Mouse (Mus musculus) lung, postnatal 14 days (tissue): Measurements from ENCODE around the gene Tmem38a.

Source experiments
- DNase-seq: peaks from one replicate; pipeline ENCODE4 v3.0.0; 2021

Tmem38a gene

DNA sequence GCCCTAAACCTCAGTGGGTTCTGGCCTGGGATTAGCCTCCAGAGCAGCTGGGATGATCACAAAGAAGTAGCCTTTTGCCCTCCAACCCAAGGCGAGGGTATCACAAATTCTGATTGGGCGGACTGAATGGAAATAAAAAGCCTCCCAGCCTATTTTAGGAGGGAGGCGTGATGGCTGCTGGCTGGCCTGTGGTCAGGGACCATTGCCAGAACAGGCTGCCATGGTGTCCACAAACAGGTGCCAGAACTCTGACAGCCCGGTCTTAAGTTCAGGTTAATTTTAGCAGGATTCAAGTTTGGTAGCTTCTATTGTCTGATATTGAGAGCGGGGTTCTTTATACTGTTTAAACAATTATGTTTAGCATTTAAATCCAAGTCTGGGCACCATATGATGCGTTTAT is 16.0 kb downstream of the Tmem38a start:
- peak; percentile 38 for DNase-seq

DNA sequence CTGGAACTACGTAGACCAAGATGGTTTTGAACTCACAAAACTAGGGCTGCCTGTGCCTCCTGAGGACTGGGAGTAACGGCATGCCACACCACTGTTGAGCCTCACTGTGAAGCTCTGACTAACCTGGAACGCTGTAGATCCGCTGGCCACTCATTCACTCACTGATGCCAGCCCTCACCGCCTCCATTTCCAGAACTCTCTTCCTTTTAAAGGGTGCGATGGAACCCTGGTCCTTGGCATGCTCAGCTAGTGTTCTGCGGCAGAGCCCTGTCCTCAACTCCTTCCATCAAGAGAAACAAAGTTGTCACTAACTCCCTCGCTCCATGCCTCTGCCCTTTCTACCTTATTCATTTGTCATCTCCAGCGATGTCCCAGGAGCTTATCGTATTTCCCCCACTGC is 17.0 kb downstream of the Tmem38a start:
- no peak for DNase-seq

DNA sequence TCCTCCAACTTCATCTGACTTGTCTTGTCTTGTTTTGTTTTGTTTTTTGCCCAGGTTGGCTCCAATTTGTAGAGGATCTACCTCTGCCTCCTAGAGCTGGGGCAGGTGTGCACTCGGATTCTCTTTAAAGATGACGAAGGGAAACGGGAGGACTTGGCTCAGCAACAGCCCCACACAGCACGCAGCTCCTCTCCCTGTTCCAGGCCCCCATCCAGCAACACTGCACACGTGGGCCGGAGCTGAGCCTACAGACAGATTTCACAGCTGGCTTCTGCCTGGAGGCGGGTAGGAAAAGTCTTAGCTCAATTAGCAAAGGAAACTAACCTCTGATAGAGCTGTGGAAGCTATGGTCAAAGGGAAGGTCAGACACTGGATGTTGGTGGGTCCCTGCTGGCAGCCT is 17.4 kb downstream of the Tmem38a start:
- DNase-seq = peak; percentile 29

DNA sequence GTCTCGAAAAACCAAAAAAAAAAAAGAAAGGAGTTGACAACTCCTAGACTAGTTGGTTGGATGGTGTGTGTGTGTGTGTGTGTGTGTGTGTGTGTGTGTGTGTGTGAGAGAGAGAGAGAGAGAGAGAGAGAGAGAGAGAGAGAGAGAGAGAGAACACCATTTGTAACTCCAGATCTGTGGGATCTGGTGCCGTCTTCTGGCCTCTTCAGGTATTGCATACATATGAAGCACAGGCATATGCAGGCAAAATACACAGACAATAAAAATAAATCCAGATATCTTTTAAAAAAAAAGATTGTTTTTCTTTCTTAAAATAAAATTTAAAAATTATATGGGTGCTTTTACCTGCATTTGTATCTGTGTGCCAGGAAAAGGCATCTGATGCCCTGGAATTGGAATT is 18.3 kb downstream of the Tmem38a start:
- peak; percentile 54 for DNase-seq
